Mouse (Mus musculus): Measurements from ENCODE around the gene Ube2m. TPM values are rescaled to one million over a fixed set of nuclear protein-coding genes. Genes with fewer than 3 reads are reported as not detected.

Gene Ube2m
- total RNA-seq, 2 experiments from 2014 or later, result 220 to 227 TPM

- intact Hi-C loops (cut with DNase I), result no loop called here
- TF ChIP-seq CTCF (IDR thresholded peaks at IDR 0.05), result no peak
- H3K27ac ChIP-seq, result no peak overlapping the region
- H3K4me3 ChIP-seq, result no peak overlapping the region
- no peak for DNase-seq (ENCODE audit: extremely low spot score in 1 of 2, low spot score in 2 of 2)
Measured at GRCm38 (mm10) chr7:13013671-13014070, 24.4 kb downstream of the Ube2m start.

GRCm38 (mm10) chr7:13010005-13010908 is 27.8 kb downstream of the Ube2m start, which contains the start of gene Zbtb45:
Gene Zbtb45, minus strand, starts transcription at chr7:13010034.
- intact Hi-C loops (cut with DNase I), result no loop called here
- TF ChIP-seq CTCF (IDR thresholded peaks at IDR 0.05), result no peak
- peak within 1 kb of the TSS; percentile 99 for H3K27ac ChIP-seq
- peak within 1 kb of the TSS; percentile 83 for H3K4me3 ChIP-seq
- DNase-seq (ENCODE audit: extremely low spot score in 1 of 2, low spot score in 2 of 2), result no peak

DNA sequence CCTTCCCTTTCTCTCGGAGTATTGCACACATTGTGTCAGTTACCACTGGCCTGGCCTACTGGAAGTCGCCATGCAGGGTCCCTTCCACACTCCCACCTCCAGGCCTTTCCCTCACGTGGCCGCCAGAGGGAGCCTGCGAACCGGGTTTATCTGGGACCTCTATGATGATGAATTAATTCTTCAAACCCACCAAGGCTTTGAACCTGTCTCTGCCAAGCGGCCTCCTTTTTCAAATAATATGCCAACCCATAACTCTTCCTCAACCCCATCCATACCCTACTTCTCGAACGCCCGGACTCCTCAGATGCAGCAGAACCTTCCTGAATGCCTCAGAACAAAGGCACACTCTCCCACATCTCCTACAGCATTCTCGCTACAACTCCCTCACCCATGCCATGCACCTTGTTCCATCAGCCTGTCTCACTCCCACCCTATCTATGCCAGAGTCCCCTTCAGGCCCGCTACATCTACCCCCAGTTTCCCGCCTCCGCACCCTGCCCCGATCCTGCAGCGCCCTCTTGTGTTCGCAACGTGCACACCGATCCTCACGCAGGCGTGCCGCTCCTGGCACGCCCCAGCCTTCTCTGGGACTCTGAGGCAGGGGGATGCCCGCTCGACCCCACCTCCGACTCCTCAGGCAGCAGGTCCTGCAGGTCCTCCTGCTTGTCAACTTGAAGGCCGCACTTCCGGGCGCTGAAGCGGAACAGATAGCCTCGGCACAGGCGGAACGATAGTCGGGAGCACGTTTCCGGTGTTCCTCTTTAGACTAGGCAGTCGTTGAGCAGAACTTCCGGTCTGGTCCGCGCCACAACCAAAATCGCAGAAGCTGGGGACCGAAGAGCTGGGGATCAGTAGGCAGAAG is 28.7 kb downstream of the Ube2m start:
- peak overlapping the region; percentile 99 for H3K27ac ChIP-seq
- intact Hi-C loops (cut with DNase I), result loop anchor here (2.0 to 5.0 kb wide), 4 partner anchors 15 to 87 kb away; partner anchors contain the start of genes Mzf1 and Rps5
- TF ChIP-seq CTCF (IDR thresholded peaks at IDR 0.05), result peak; percentile 68
- peak; percentile 89 to 90 for DNase-seq (ENCODE audit: extremely low spot score in 1 of 2, low spot score in 2 of 2)
- peak overlapping the region; percentile 83 for H3K4me3 ChIP-seq

GRCm38 (mm10) chr7:13007341-13008092 is 30.6 kb downstream of the Ube2m start:
- TF ChIP-seq CTCF (IDR thresholded peaks at IDR 0.05), result no peak
- DNase-seq (ENCODE audit: extremely low spot score in 1 of 2, low spot score in 2 of 2), result peak in 1 of 2 experiments; percentile 30
- intact Hi-C loops (cut with DNase I), result loop anchor here (2.0 to 5.0 kb wide), 4 partner anchors 17 to 85 kb away; partner anchors contain the start of genes Mzf1 and Rps5
- no peak overlapping the region for H3K4me3 ChIP-seq
- no peak overlapping the region for H3K27ac ChIP-seq

DNA sequence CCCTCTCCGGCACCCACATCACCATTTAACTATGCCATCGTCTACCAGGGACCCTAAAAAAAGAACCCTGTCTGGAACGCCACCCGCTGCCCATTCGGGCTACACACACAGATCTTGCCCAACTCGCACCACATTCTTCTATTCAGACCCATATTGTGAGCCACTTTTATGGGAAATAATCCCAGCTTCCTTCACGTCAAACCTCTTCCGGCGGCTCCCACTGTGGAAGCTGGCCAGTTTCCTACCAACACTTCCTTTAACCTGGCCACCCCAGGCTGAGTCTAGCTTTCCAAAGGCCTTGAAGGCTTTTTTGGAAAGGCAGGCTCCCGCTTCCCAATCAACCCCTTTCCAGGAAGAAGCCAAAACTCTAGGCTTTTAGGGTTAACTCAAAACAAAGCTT is 31.5 kb downstream of the Ube2m start:
- DNase-seq (ENCODE audit: extremely low spot score in 1 of 2, low spot score in 2 of 2), result no peak
- TF ChIP-seq CTCF (IDR thresholded peaks at IDR 0.05), result no peak
- no peak overlapping the region for H3K4me3 ChIP-seq
- intact Hi-C loops (cut with DNase I), result loop anchor here (5.0 kb wide), 1 partner anchor 84 kb away; the partner anchor contains the start of gene Rps5
- no peak overlapping the region for H3K27ac ChIP-seq

- intact Hi-C loops (cut with DNase I), result loop anchor here (5.0 kb wide), 1 partner anchor 84 kb away; the partner anchor contains the start of gene Rps5
Measured at GRCm38 (mm10) chr7:13006011-13006410, 32.1 kb downstream of the Ube2m start.

DNA sequence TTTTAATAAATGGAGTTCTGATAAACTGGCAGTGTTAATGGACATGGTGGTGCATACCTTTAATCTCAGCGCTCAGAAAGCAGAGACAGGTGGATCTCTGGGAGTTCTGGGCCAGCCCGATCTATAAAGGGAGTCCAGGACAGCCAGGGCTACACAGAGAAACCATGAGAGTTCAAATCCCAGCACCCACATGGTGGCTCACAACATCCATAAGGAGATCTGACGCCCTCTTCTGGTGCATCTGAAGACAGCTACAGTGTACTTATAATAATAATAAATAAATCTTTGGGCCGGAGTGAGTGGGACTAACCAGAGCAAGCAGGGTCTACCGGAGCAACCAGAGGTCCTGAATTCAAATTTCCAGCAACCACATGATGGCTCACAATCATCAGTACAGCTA is 34.7 kb downstream of the Ube2m start:
- Histone ChIP-seq H3K4me3 (no peak overlapping the region), H3K27ac (no peak overlapping the region)
- intact Hi-C loops (cut with DNase I), result no loop called here
- TF ChIP-seq CTCF (IDR thresholded peaks at IDR 0.05), result no peak; the same call in 1 of the 2 replicates
- no peak for DNase-seq (ENCODE audit: extremely low spot score in 1 of 2, low spot score in 2 of 2)

More at GRCm38 (mm10) chr7:13006011-13006410, 32.1 kb downstream of the Ube2m start:
- TF ChIP-seq CTCF (IDR thresholded peaks at IDR 0.05), result no peak
- Histone ChIP-seq H3K27ac (no peak overlapping the region), H3K4me3 (no peak overlapping the region)
- DNase-seq (ENCODE audit: extremely low spot score in 1 of 2, low spot score in 2 of 2), result no peak

DNA sequence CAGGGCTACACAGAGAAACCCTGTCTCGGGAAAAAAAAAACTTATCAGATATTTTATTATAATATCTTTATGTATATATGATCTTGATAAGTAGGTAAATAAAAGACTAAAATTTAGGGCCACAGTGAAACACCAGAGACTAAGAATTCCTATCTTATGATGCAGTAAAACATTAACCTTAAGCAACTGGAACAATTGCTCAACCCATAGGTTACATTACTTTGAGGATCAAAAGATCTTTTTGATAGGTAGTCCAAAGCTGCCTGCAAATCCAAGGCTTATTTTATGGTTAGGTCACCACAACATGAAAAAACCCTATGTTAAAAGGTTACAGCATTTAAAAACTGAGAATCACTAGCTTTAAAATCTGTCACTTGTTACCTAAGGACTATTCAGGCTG is 36.5 kb downstream of the Ube2m start:
- Histone ChIP-seq H3K27ac (no peak overlapping the region), H3K4me3 (no peak overlapping the region)
- DNase-seq (ENCODE audit: extremely low spot score in 1 of 2, low spot score in 2 of 2), result no peak
- intact Hi-C loops (cut with DNase I), result no loop called here
- no peak for TF ChIP-seq CTCF (IDR thresholded peaks at IDR 0.05)

DNA sequence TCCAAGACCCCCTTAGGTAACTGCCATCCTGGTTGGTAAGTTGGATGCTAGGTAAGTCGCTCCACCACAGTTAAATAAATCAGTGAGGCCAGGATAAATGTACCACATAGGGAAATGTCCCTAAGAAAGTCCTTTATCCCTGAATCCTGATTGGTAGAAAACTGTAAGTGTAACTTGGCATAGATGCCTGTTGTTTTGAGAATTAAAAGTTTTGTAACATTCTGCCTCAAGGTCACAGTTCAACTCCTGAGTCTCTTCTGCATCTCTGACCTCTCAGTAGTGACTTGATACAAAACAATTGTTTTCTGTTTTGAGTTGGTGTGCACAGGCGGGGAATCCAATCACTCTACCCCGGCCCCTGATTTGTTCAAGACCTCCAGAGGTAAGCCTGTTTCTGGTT is 39.2 kb downstream of the Ube2m start, which contains the start of gene Trim28:
Gene Trim28 (plus strand): TSS at position 264 of the 400 bp plus-strand sequence.
- no peak for DNase-seq (ENCODE audit: extremely low spot score in 1 of 2, low spot score in 2 of 2)
- H3K4me3 ChIP-seq, result no peak within 1 kb of the TSS
- no peak for TF ChIP-seq CTCF (IDR thresholded peaks at IDR 0.05)
- intact Hi-C loops (cut with DNase I), result no loop called here
- no peak within 1 kb of the TSS for H3K27ac ChIP-seq

- H3K27ac ChIP-seq, result no peak within 1 kb of the TSS
- DNase-seq (ENCODE audit: extremely low spot score in 1 of 2, low spot score in 2 of 2), result no peak
- no peak for TF ChIP-seq CTCF (IDR thresholded peaks at IDR 0.05)
- intact Hi-C loops (cut with DNase I), result no loop called here
- H3K4me3 ChIP-seq, result no peak within 1 kb of the TSS
Measured at GRCm38 (mm10) chr7:12998053-12998452, 40.0 kb downstream of the Ube2m start, which contains the start of gene Slc27a5. Gene Slc27a5, minus strand, starts transcription at chr7:12998192.

DNA sequence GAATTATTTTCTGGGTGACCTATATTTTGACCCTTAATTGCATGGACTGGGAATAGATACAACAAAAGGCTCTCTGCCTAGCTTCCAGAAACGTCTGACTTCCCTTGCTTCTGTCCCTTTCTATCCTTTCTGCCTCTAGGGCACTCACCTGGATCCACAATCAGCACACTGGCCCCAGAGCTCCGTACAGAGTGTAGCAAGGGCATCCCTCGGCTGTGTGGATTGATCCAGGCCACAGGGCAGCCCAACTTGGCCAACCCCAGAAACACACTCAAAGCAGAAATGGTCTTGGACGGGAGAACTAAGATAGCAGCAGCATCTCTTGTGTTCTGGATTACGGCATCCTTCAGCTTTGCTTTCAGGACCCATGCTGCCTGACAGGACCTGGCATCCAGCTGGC is 40.8 kb downstream of the Ube2m start:
- no peak for TF ChIP-seq CTCF (IDR thresholded peaks at IDR 0.05)
- no peak for DNase-seq (ENCODE audit: extremely low spot score in 1 of 2, low spot score in 2 of 2)
- intact Hi-C loops (cut with DNase I), result no loop called here
- Histone ChIP-seq H3K4me3 (no peak overlapping the region), H3K27ac (no peak overlapping the region)

All from left cerebral cortex, adult 2 months (tissue).